ENCODE assay signal across 8 mouse cellular contexts in the genomic region with DNA sequence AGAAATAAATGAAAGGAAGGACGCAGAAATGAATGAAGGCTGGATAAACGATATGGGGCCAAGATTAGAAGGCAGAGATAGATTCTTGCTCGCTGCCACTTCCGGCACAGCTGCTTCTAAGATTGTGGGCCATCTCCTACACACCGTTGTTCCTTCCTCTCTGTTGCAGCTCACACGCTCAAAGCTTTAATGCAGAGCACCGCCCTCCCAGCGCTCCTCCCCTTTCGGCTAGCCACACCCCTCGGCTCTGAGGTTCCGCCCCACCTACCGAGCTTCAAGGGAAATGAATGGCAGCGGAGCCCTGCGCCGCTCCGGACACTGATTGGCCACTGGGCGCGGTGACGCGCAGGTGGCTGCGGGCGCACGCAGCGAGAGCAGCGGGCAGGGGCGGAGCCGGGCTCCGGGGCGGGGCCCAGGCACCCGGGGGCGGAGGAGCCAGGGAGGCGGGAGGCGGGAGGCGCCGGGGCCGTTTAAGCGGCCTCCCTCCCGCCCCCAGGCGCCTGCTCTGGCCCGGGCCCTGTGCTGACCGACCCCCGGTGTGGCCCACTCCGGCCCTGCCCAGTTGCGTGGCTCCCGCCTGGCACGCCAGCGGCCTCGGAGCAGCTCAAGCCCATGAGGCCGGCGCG. TPM values are rescaled to one million over a fixed set of nuclear protein-coding genes. Genes with fewer than 3 reads are reported as not detected.
DNase-seq lines count a peak whose midpoint lies in the region; ATAC-seq and TF ChIP-seq lines count a peak whose summit lies in the region.

Mmd (plus strand) TSS at position 432 of the 626 bp plus-strand sequence.

- TF ChIP-seq EP300 in liver, embryonic 14.5 days (IDR thresholded peaks at IDR 0.05; ENCODE audit: low read depth) = no peak
- no peak for TF ChIP-seq EP300 in stomach, postnatal 0 days (optimal IDR thresholded peaks at IDR 0.05)

- peaks cover 38% of the 10 kb centered on the region for H3K4me1 ChIP-seq in forebrain, embryonic 10.5 days
- H3K4me1 ChIP-seq in heart, embryonic 15.5 days (replicated peaks) = peaks cover 30% of the 10 kb centered on the region
- H3K4me1 ChIP-seq in liver, embryonic 14.5 days (replicated peaks; ENCODE audit: control insufficient read depth in 2 of 2, insufficient read depth in 2 of 2, low read length in 1 of 2) = peaks cover 3 to 26% of the 10 kb centered on the region in 2 experiments; a peak in 3 of 4 replicates
- H3K4me1 ChIP-seq in neural tube, embryonic 11.5 days (ENCODE audit: control insufficient read depth, insufficient read depth, low read length) = no peaks in the 10 kb centered on the region; the same call in 1 of the 2 replicates
- H3K4me1 ChIP-seq in stomach, postnatal 0 days (replicated peaks; ENCODE audit: control insufficient read depth, insufficient read depth) = no peaks in the 10 kb centered on the region

- H3K9me3 ChIP-seq in forebrain, embryonic 10.5 days = no peaks in the 10 kb centered on the region
- no peaks in the 10 kb centered on the region for H3K9me3 ChIP-seq in heart, embryonic 15.5 days (replicated peaks)
- H3K9me3 ChIP-seq in liver, embryonic 14.5 days (ENCODE audit: control insufficient read depth, low read length) = no peaks in the 10 kb centered on the region
- H3K9me3 ChIP-seq in neural tube, embryonic 11.5 days (ENCODE audit: control insufficient read depth, low read length) = no peaks in the 10 kb centered on the region
- H3K9me3 ChIP-seq in stomach, postnatal 0 days (ENCODE audit: control insufficient read depth, low read length) = no peaks in the 10 kb centered on the region

- H3K36me3 ChIP-seq in forebrain, embryonic 10.5 days (replicated peaks) = peaks cover 13% of the 10 kb centered on the region
- H3K36me3 ChIP-seq in heart, embryonic 15.5 days = no peaks in the 10 kb centered on the region
- no peaks in the 10 kb centered on the region for H3K36me3 ChIP-seq in liver, embryonic 14.5 days (replicated peaks; ENCODE audit: control insufficient read depth, insufficient read depth, low read depth)
- H3K36me3 ChIP-seq in neural tube, embryonic 11.5 days (ENCODE audit: control insufficient read depth, insufficient read depth, low read length) = no peaks in the 10 kb centered on the region
- H3K36me3 ChIP-seq in stomach, postnatal 0 days (ENCODE audit: control insufficient read depth, insufficient read depth, low read length) = no peaks in the 10 kb centered on the region

- peak within 1 kb of the TSS; percentile 95 for H3K9ac ChIP-seq in heart, embryonic 15.5 days
- peak within 1 kb of the TSS; percentile 77 for H3K9ac ChIP-seq in liver, embryonic 14.5 days (replicated peaks)
- H3K9ac ChIP-seq in neural tube, embryonic 11.5 days (ENCODE audit: low read length) = peak within 1 kb of the TSS; percentile 73
- H3K9ac ChIP-seq in stomach, postnatal 0 days (ENCODE audit: low read length) = peak within 1 kb of the TSS; percentile 83

- peak within 1 kb of the TSS; percentile 70 for H3K4me3 ChIP-seq in forebrain, embryonic 10.5 days
- peak within 1 kb of the TSS; percentile 81 for H3K4me3 ChIP-seq in heart, embryonic 15.5 days
- peak within 1 kb of the TSS; percentile 62 to 77 for H3K4me3 ChIP-seq in liver, embryonic 14.5 days (ENCODE audit: insufficient read depth in 1 of 2, low read depth in 2 of 2, low read length in 2 of 2)
- H3K4me3 ChIP-seq in neural tube, embryonic 11.5 days (ENCODE audit: low read depth, low read length) = peak within 1 kb of the TSS; percentile 65
- peak within 1 kb of the TSS; percentile 81 for H3K4me3 ChIP-seq in stomach, postnatal 0 days (ENCODE audit: low read depth, low read length)

- under 1% methylated on average over 49 of the region's 51 CpGs for WGBS in forebrain, embryonic 10.5 days
- under 1% methylated on average over 37 of the region's 51 CpGs for WGBS in heart, embryonic 15.5 days
- under 1% methylated on average over 51 of the region's 51 CpGs for WGBS in liver, embryonic 14.5 days (ENCODE audit: insufficient replicate concordance)
- WGBS in neural tube, embryonic 11.5 days = under 1% methylated on average over 40 of the region's 51 CpGs
- under 1% methylated on average over 33 of the region's 51 CpGs for WGBS in stomach, postnatal 0 days

- H3K4me2 ChIP-seq in heart, embryonic 15.5 days = peak within 1 kb of the TSS; percentile 67
- H3K4me2 ChIP-seq in liver, embryonic 14.5 days (ENCODE audit: low read depth) = peak within 1 kb of the TSS; percentile 95
- H3K4me2 ChIP-seq in neural tube, embryonic 11.5 days (ENCODE audit: low read depth) = peak within 1 kb of the TSS; percentile 55
- peak within 1 kb of the TSS; percentile 89 for H3K4me2 ChIP-seq in stomach, postnatal 0 days (replicated peaks; ENCODE audit: low read depth)

- DNase-seq in CD8-positive naive resting alpha-beta T cell, adult 2 months (ENCODE audit: low read depth in 2 of 2, low spot score in 2 of 2) = peak; percentile 99
- DNase-seq in c-Kit-positive CD71-negative TER-119-negative erythroid progenitor cells, embryonic 14.5 days (ENCODE audit: low read depth) = peak; percentile 94
- DNase-seq in forebrain, embryonic 10.5 days (ENCODE audit: extremely low spot score, low spot score) = peak; percentile 97
- DNase-seq in kidney, postnatal 25 days = peak; percentile 97 to 99
- peak; percentile 92 to 95 (median 94) for DNase-seq in liver, embryonic 14.5 days (ENCODE audit: low read depth in 3 of 3, low spot score in 3 of 3)
- DNase-seq in neural tube, embryonic 11.5 days (ENCODE audit: low spot score) = peak; percentile 99
- peak; percentile 98 for DNase-seq in stomach, postnatal 0 days (ENCODE audit: low spot score)

- no peaks in the 10 kb centered on the region for H3K27me3 ChIP-seq in forebrain, embryonic 10.5 days (ENCODE audit: poor library complexity, severe bottlenecking)
- H3K27me3 ChIP-seq in heart, embryonic 15.5 days = no peaks in the 10 kb centered on the region
- no peaks in the 10 kb centered on the region for H3K27me3 ChIP-seq in liver, embryonic 14.5 days (ENCODE audit: control insufficient read depth, insufficient read depth, low read length)
- H3K27me3 ChIP-seq in neural tube, embryonic 11.5 days (ENCODE audit: control insufficient read depth, insufficient read depth, low read length) = no peaks in the 10 kb centered on the region
- no peaks in the 10 kb centered on the region for H3K27me3 ChIP-seq in stomach, postnatal 0 days (ENCODE audit: control insufficient read depth, insufficient read depth, low read length)

- peak; percentile 98 for ATAC-seq in heart, embryonic 15.5 days (replicated peaks; ENCODE audit: insufficient number of reproducible peaks, insufficient read depth, low FRiP score, low read depth)
- peak; percentile 99 for ATAC-seq in liver, embryonic 14.5 days (ENCODE audit: insufficient read depth)
- peak; percentile 99 for ATAC-seq in neural tube, embryonic 11.5 days (ENCODE audit: insufficient read depth, low FRiP score, low TSS enrichment)
- peak; percentile 100 for ATAC-seq in stomach, postnatal 0 days (ENCODE audit: low FRiP score, low TSS enrichment)

- TF ChIP-seq CTCF in liver, embryonic 14.5 days (IDR thresholded peaks at IDR 0.05; ENCODE audit: low read depth) = peak; percentile 18; the same call in 1 of the 2 replicates
- peak; percentile 49 for TF ChIP-seq CTCF in stomach, postnatal 0 days (IDR thresholded peaks at IDR 0.05; ENCODE audit: low read depth)

- H3K27ac ChIP-seq in forebrain, embryonic 10.5 days = peak within 1 kb of the TSS; percentile 95
- peak within 1 kb of the TSS; percentile 94 for H3K27ac ChIP-seq in heart, embryonic 15.5 days
- H3K27ac ChIP-seq in liver, embryonic 14.5 days = no peak within 1 kb of the TSS
- H3K27ac ChIP-seq in neural tube, embryonic 11.5 days (ENCODE audit: low read depth, low read length) = peak within 1 kb of the TSS; percentile 49
- peak within 1 kb of the TSS; percentile 80 for H3K27ac ChIP-seq in stomach, postnatal 0 days (replicated peaks)

RNA-seq across cellular contexts. Expression of gene Mmd, which starts in this region (rescaled TPM):
- 40.3 and 41.2 TPM in 2 replicates for polyA plus RNA-seq in forebrain, embryonic 10.5 days (2016; fragmentation: Nextera tagmentation; extraction: Ambion mirVana)
- 75.4 and 82.9 TPM in 2 replicates for polyA plus RNA-seq in heart, embryonic 15.5 days (2015; fragmentation: Nextera tagmentation; extraction: Ambion mirVana)
- polyA plus RNA-seq in liver, embryonic 14.5 days (2012; rRNA removed) = 5.0 TPM in 2 replicates
- 5.0 and 6.7 TPM in 2 replicates for polyA plus RNA-seq in liver, embryonic 14.5 days (2014; fragmentation: Nextera tagmentation; extraction: Ambion mirVana)
- polyA plus RNA-seq in neural tube, embryonic 11.5 days (2014; fragmentation: Nextera tagmentation; extraction: Ambion mirVana) = 48.2 and 51.6 TPM in 2 replicates
- polyA plus RNA-seq in stomach, postnatal 0 days (2015; fragmentation: Nextera tagmentation; extraction: Ambion mirVana) = 19.1 and 21.3 TPM in 2 replicates
